Comparison of ENCODE assay signal across 16 mouse cellular contexts in the genomic region with DNA sequence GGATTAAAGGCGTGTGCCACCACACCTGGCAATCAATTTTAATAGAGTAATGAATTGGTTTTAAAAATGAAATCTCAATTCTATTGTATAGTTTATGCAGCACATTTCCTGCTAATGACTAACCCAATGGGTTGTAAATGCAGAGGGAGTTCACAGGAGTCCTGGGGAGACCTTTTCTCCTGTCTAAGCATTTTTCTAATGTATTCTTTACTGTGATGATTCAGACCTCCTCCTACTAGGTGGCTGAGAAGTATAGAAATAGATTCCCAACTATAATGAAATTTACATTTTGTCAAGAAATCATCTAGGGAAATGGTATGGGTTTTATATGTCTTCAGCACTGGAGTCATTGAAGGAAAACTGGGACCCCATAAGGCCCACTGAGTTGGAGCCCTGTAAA.
"Had no signal": no experiment of that assay in that cellular context is flagged by ENCODE, and none has a peak within 500 bp of the region (broad histone marks: within the 10 kb centered on the region; RNA-seq: fewer than 3 reads in every experiment).

No protein-coding gene starts in this region.

- H3K36me3 ChIP-seq: neural tube, embryonic 13.5 days; neural tube, embryonic 15.5 days; stomach, embryonic 15.5 days had no signal

- DNase-seq: retina, postnatal 1 day; right cerebral cortex, adult 18-20 months; right cerebral cortex, postnatal 14 days; right cerebral cortex, postnatal 25 days; right cerebral cortex, postnatal 4 days; spleen, adult 18-20 months; thymus, adult 18-20 months; thymus, adult 2 months; thymus, postnatal 14 days; thymus, postnatal 25 days; thymus, postnatal 36 days; thymus, postnatal 4 days had no signal

- H3K4me1 ChIP-seq: neural tube, embryonic 15.5 days; stomach, embryonic 15.5 days had no signal

- H3K9me3 ChIP-seq: neural tube, embryonic 13.5 days; neural tube, embryonic 15.5 days; stomach, embryonic 15.5 days had no signal

- H3K27me3 ChIP-seq: neural tube, embryonic 13.5 days; neural tube, embryonic 15.5 days; stomach, embryonic 15.5 days had no signal

- H3K9ac ChIP-seq: neural tube, embryonic 13.5 days; neural tube, embryonic 15.5 days; stomach, embryonic 15.5 days had no signal

- H3K27ac ChIP-seq: neural tube, embryonic 13.5 days; stomach, embryonic 15.5 days; stomach, postnatal 0 days had no signal

- H3K4me2 ChIP-seq: neural tube, embryonic 13.5 days; neural tube, embryonic 15.5 days; stomach, embryonic 15.5 days had no signal

- H3K4me3 ChIP-seq: neural tube, embryonic 13.5 days; neural tube, embryonic 15.5 days; stomach, embryonic 15.5 days had no signal
